Mouse (Mus musculus): ENCODE data around the gene Rgs4.

GRCm38 (mm10) chr1:169747902-169748301 lies 460 bp upstream of the Rgs4 start:
- TF ChIP-seq CTCF (IDR thresholded peaks at IDR 0.05; ENCODE audit: low read depth) (no peak), EP300 (IDR thresholded peaks at IDR 0.05; ENCODE audit: low read depth) (no peak)
